8 mouse cellular contexts compared by ENCODE assay signal in the genomic region with DNA sequence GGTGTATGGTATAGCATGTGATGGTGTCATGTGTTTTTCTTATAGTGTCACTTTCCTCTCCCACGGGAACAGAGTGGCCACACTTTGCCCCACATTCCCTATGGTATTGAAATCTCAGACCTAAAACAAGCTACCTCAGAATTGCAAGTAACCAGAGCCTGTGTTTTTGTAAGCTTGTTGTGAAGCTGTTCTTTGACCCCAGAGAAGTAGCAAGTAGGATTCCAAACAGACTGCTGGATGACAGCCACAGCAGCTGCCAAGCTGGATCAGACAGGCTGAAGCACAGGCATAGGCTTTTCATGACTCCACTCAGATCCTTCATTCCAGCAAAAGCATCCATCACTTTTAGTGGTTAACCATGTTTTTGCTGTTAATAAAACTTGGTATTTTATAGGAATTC. TPM values are rescaled to one million over a fixed set of nuclear protein-coding genes. Genes with fewer than 3 reads are reported as not detected.
DNase-seq lines count a peak whose midpoint lies in the region; ATAC-seq lines count a peak whose summit lies in the region.

No protein-coding gene starts in this region.

- H3K36me3 ChIP-seq in heart, embryonic 11.5 days (ENCODE audit: control insufficient read depth, insufficient read depth, low read length): no peaks in the 10 kb centered on the region

- H3K4me2 ChIP-seq in heart, embryonic 11.5 days: no peak overlapping the region

- H3K27ac ChIP-seq in heart, embryonic 11.5 days (ENCODE audit: low read depth, low read length): no peak overlapping the region

- peaks cover 23% of the 10 kb centered on the region for H3K4me1 ChIP-seq in heart, embryonic 11.5 days (ENCODE audit: control insufficient read depth, insufficient read depth, low read length)

- ATAC-seq in heart, embryonic 11.5 days (replicated peaks; ENCODE audit: insufficient number of reproducible peaks, low FRiP score, low TSS enrichment): no peak
- ATAC-seq in granulocyte monocyte progenitor cell, adult 5-6 weeks (replicated peaks; ENCODE audit: poor library complexity, severe bottlenecking): no peak

- peak; percentile 55 to 64 for DNase-seq in heart, adult 18-20 months
- DNase-seq in forelimb bud, embryonic 11.5 days (ENCODE audit: low read depth, low spot score): peak; percentile 4
- DNase-seq in kidney, adult 18-20 months: peak; percentile 61
- peak; percentile 65 for DNase-seq in lung, postnatal 36 days
- DNase-seq in left cerebral cortex, adult 11 months (ENCODE audit: low spot score): no peak
- DNase-seq in urinary bladder, adult 2 months (ENCODE audit: low spot score): no peak

- H3K9me3 ChIP-seq in heart, embryonic 11.5 days (replicated peaks; ENCODE audit: control insufficient read depth, low read length): no peaks in the 10 kb centered on the region

- H3K9ac ChIP-seq in heart, embryonic 11.5 days (ENCODE audit: low read depth, low read length): no peak overlapping the region

- no peak overlapping the region for H3K4me3 ChIP-seq in heart, embryonic 11.5 days (ENCODE audit: low read depth, low read length)

- no peaks in the 10 kb centered on the region for H3K27me3 ChIP-seq in heart, embryonic 11.5 days (ENCODE audit: control insufficient read depth, insufficient read depth, low read length)

- 67% methylated on average over 1 of the region's 1 CpGs for WGBS in heart, embryonic 11.5 days (ENCODE audit: insufficient replicate concordance)

RNA-seq across cellular contexts. Expression of a gene that starts 53.0 kb away (rescaled TPM):
- 1 to 10 TPM; 4.6 to 5.6 TPM for total RNA-seq in heart, adult 18-20 months (2021)
- 4.4 and 4.5 TPM in 2 replicates for polyA plus RNA-seq in heart, embryonic 11.5 days (2014; fragmentation: Nextera tagmentation; extraction: Ambion mirVana)
- 3.1 and 3.4 TPM in 2 replicates for polyA plus RNA-seq in urinary bladder, adult 2 months (2012; rRNA removed)
- total RNA-seq in granulocyte monocyte progenitor cell, adult 5-6 weeks (2014; fragmentation: Nextera tagmentation): 1.5 and 3.6 TPM in 2 replicates
- 0.95 and 1.8 TPM in 2 replicates for total RNA-seq in granulocyte monocyte progenitor cell, adult 5-6 weeks (2017)

RNA-seq across cellular contexts. Expression of a gene that starts 53.2 kb away (rescaled TPM):
- 10 to 100 TPM; 11.6 to 16.4 TPM for total RNA-seq in heart, adult 18-20 months (2021)
- polyA plus RNA-seq in heart, embryonic 11.5 days (2014; fragmentation: Nextera tagmentation; extraction: Ambion mirVana): 23.8 and 26.2 TPM in 2 replicates
- polyA plus RNA-seq in urinary bladder, adult 2 months (2012; rRNA removed): 48.2 and 55.4 TPM in 2 replicates
- total RNA-seq in granulocyte monocyte progenitor cell, adult 5-6 weeks (2014; fragmentation: Nextera tagmentation): 32.7 and 71.6 TPM in 2 replicates
- total RNA-seq in granulocyte monocyte progenitor cell, adult 5-6 weeks (2017): 12.6 and 20.6 TPM in 2 replicates

Comparison
In these comparisons a context has a peak if more than half of its experiments do, and no peak if none do; other contexts are left out.
1. DNase-seq: peak in heart, adult 18-20 months (2 of 2), forelimb bud, embryonic 11.5 days (single experiment), kidney, adult 18-20 months (single experiment) and lung, postnatal 36 days (single experiment); none in left cerebral cortex, adult 11 months (single experiment) and urinary bladder, adult 2 months (single experiment).